Mouse (Mus musculus) heart, embryonic 12.5 days (tissue): ENCODE measurements around the gene Zcchc2. TPM values are rescaled to one million over a fixed set of nuclear protein-coding genes. Genes with fewer than 3 reads are reported as not detected.
A peak's percentile ranks its signal among the peaks of the same experiment; 100 is the strongest.

Experiments used
- ATAC-seq: fragments of 200-750 bp; cut with Nextera tagmentation; 2 replicates; pipeline ENCODE4 v1.8.0; 2017; ENCODE audit warnings: moderate TSS enrichment, moderate library complexity; ENCODE audit not compliant: insufficient number of reproducible peaks, low FRiP score
- H3K27ac ChIP-seq: fragments of 300-500 bp; sonication (generic); 2 replicates; pipeline ENCODE4 v1.5.1; 2016; ENCODE audit warnings: mild to moderate bottlenecking, moderate library complexity; ENCODE audit not compliant: poor library complexity, severe bottlenecking
- H3K27me3 ChIP-seq: fragments of 300-500 bp; sonication (generic); replicated peaks from 2 replicates; pipeline ENCODE4 v1.6.1; 2016; ENCODE audit warnings: mild to moderate bottlenecking, moderate library complexity
- H3K36me3 ChIP-seq: fragments of 300-500 bp; sonication (generic); 2 replicates; pipeline ENCODE4 v1.6.1; 2016; ENCODE audit warnings: mild to moderate bottlenecking, moderate library complexity
- H3K4me1 ChIP-seq: fragments of 300-500 bp; sonication (generic); replicated peaks from 2 replicates; pipeline ENCODE4 v1.6.1; 2016; ENCODE audit warnings: mild to moderate bottlenecking
- H3K4me2 ChIP-seq: fragments of 300-500 bp; sonication (generic); 2 replicates; pipeline ENCODE4 v1.6.1; 2016; ENCODE audit warnings: mild to moderate bottlenecking, moderate library complexity
- H3K4me3 ChIP-seq: fragments of 300-500 bp; sonication (generic); 2 replicates; pipeline ENCODE4 v1.5.1; 2016; ENCODE audit warnings: mild to moderate bottlenecking
- H3K9ac ChIP-seq: fragments of 300-500 bp; sonication (generic); 2 replicates; pipeline ENCODE4 v1.6.1; 2016; ENCODE audit warnings: mild to moderate bottlenecking, moderate library complexity
- H3K9me3 ChIP-seq: fragments of 300-500 bp; sonication (generic); replicated peaks from 2 replicates; pipeline ENCODE4 v1.6.1; 2016; ENCODE audit warnings: mild to moderate bottlenecking, moderate library complexity
- WGBS: fragments of 180-500 bp; shearing (Covaris S2); methylation state at CpG from one replicate; pipeline ENCODE4 v1.1.7; 2016; 5-methylcytosine and 5-hydroxymethylcytosine counted together
- polyA plus RNA-seq: library from polyadenylated mRNA; unstranded; fragments of >200 nt; fragmentation: Nextera tagmentation; extraction: Ambion mirVana; gene quantifications from 2 replicates; pipeline ENCODE4 v1.2.1, GENCODE M21; 2016

Zcchc2 gene
- polyA plus RNA-seq, 1 experiment from 2014 or later = 2.0 TPM

DNA sequence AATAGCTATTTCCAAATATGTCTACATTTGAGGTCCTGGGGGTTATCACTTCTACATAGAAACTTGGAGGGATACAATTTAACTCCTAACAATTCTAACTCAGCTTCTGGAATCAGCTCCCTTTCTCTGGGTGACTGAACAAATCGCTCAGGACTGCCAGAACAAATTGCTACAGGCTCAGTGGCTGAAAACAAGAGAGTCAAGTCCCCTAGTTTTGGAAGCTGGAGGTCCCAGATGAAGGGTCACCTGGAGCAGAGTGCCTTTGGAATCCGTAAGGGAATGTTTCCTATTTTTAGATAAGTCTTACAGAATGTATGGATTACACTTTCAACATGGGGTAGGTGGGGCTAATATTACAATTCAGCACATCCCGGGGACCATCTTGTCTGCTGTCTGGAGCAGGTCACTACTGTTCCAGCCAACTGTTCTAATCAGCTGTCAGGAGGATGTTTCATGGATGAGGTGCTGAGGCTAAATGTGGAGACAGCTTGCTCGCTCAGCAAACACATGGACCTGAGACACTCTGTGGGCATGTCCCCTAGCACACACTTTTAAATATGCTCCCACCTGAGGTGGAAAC lies 73.5 kb downstream of the Zcchc2 start:
- Histone ChIP-seq H3K4me3 (no peak overlapping the region), H3K9ac (no peak overlapping the region; the same call in 1 of the 2 replicates), H3K27ac (no peak overlapping the region), H3K27me3 (no peaks in the 10 kb centered on the region), H3K4me1 (peaks cover 14% of the 10 kb centered on the region), H3K4me2 (no peak overlapping the region), H3K36me3 (no peaks in the 10 kb centered on the region), H3K9me3 (no peaks in the 10 kb centered on the region)
- 50% methylated on average over 4 of the region's 4 CpGs for WGBS
- no peak for ATAC-seq

DNA sequence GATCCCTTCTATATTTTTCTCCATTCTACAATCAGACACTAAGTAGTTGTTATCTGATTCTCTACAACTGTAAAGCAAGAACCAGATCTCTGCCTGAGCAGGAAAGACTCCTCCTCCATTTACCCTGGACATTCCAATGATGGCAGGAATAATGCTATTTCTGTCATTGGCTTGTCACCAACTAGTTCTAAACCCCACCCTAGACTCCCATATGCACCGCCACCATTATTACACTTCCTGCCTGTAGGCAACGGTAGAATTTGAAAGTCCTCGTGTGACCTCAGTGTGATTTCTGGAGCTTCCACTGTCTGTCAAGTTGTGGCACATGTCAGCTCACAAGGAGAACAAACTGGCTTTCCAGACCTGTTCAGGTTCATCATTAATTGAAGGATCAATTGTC lies 74.1 kb downstream of the Zcchc2 start:
- Histone ChIP-seq H3K4me1 (peaks cover 14% of the 10 kb centered on the region), H3K9me3 (no peaks in the 10 kb centered on the region), H3K36me3 (no peaks in the 10 kb centered on the region), H3K9ac (no peak overlapping the region), H3K4me2 (no peak overlapping the region), H3K27ac (no peak overlapping the region), H3K4me3 (no peak overlapping the region), H3K27me3 (no peaks in the 10 kb centered on the region)
- 29% methylated on average over 3 of the region's 3 CpGs for WGBS
- ATAC-seq = no peak

DNA sequence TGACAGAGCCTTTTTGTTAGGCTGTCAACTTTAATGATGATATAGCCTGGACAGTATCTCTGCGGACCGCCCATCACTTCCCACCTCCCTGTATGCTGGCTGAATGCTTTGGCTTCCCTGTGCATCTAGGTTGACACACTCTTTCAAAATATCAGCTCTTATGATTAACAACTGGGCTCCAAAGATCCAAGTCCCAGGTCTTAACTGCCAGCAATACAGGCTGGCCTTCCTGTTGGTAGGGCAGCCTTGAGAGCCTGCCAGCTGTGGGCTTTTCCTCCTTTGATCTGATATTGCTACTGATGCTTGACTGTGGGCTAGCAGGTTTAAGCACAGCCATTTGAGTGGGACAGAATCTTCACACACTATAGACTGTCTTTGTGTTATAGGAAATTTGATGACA lies 74.5 kb downstream of the Zcchc2 start:
- WGBS = 96% methylated on average over 2 of the region's 2 CpGs
- no peaks in the 10 kb centered on the region for H3K36me3 ChIP-seq
- H3K27me3 ChIP-seq = no peaks in the 10 kb centered on the region
- no peak for ATAC-seq
- no peak overlapping the region for H3K27ac ChIP-seq
- no peak overlapping the region for H3K4me3 ChIP-seq
- no peak overlapping the region for H3K9ac ChIP-seq
- no peak overlapping the region for H3K4me2 ChIP-seq
- no peaks in the 10 kb centered on the region for H3K9me3 ChIP-seq
- peaks cover 14% of the 10 kb centered on the region for H3K4me1 ChIP-seq

DNA sequence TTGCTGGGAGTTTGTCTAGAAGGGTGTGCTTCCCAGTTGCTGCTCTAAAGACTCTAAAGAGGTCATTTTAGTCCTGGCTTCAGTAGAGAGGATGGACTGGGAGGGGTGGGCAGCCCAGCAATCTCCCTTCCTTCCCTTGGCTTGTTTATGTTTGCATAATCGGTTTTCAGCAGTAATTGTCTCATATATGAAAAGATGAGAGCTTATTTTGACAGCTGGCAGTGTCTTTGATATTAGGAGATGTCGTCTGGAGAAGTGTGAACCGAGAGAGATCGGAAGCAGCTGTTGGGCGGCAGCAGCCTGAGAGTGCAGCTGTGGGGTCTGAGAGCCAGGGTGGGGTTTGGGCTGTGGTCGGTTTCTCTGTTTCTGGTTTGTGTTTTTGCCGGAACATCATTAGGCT lies 75.5 kb downstream of the Zcchc2 start:
- ATAC-seq = no peak
- no peak overlapping the region for H3K4me3 ChIP-seq
- H3K4me2 ChIP-seq = no peak overlapping the region

DNA sequence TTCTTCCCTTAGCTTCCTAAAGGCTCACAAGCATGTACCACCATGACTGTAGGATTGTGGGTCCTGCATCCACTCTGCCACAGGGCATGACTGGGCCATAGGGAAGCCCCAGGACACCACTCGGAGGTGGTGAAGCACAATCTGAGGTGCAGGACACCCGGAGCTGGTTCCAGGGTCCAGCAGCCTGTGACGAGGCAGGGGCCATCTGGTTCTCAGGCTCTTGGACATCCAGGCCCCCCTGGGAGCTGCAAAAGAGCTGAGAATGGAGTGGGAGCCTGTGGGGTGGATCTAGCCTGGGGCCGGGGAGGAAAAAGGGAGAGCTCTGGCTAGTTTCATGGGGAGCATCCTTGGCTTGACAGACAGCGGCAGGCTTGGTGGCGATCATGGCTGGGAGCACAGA lies 77.1 kb downstream of the Zcchc2 start:
- 71% methylated on average over 6 of the region's 6 CpGs for WGBS
- H3K4me1 ChIP-seq = peaks cover 20% of the 10 kb centered on the region
- no peak overlapping the region for H3K9ac ChIP-seq
- no peak for ATAC-seq
- H3K4me2 ChIP-seq = no peak overlapping the region
- H3K27ac ChIP-seq = no peak overlapping the region
- no peaks in the 10 kb centered on the region for H3K9me3 ChIP-seq
- H3K4me3 ChIP-seq = no peak overlapping the region
- 0 out of 2 replicates have a peak, but pooled peaks cover 5% of the 10 kb centered on the region for H3K27me3 ChIP-seq
- no peaks in the 10 kb centered on the region for H3K36me3 ChIP-seq

More for the DNA sequence above, 75.5 kb downstream of the Zcchc2 start:
- H3K9ac ChIP-seq = no peak overlapping the region
- H3K27me3 ChIP-seq = 0 out of 2 replicates have a peak, but pooled peaks cover 2% of the 10 kb centered on the region
- H3K4me1 ChIP-seq = peaks cover 14% of the 10 kb centered on the region
- H3K27ac ChIP-seq = no peak overlapping the region
- no peaks in the 10 kb centered on the region for H3K9me3 ChIP-seq
- 36% methylated on average over 7 of the region's 7 CpGs for WGBS
- H3K36me3 ChIP-seq = no peaks in the 10 kb centered on the region

DNA sequence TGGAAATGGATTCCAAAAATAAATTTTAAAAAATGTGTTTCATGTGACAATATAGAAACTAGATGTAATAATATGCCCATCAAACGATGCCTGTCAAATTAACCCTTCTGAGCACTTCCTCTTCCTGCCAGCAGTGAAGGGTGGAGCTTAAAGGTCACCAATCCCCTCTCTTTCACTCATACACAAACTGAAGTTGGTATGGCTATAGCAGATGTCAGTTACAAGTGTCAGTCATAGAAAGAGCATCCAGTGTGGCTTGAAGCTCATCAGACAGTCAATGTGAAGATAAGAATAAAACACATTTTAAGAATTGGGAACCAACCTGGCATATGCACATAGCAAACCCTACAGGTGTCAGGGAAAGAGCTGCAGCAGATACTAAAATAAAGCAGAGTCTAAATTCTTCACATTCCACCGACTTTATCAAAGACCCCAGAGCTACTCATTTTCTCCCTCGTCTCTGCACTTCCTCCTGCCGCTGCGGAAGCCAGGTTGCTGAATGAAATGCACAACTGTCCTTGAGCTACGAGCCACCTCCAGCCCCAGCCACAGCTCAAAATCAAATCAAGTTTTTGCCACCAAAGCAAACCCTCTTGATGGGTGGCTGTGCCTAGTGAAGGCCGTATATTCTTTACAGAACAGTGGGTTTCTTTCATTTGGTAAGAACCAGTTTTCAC lies 79.8 kb downstream of the Zcchc2 start:
- H3K36me3 ChIP-seq = no peaks in the 10 kb centered on the region
- H3K9me3 ChIP-seq = no peaks in the 10 kb centered on the region
- no peak for ATAC-seq
- 0 out of 2 replicates have a peak, but pooled peaks cover 5% of the 10 kb centered on the region for H3K27me3 ChIP-seq
- no peak overlapping the region for H3K9ac ChIP-seq
- no peak overlapping the region for H3K27ac ChIP-seq
- H3K4me3 ChIP-seq = no peak overlapping the region
- no peak overlapping the region for H3K4me2 ChIP-seq
- peaks cover 6% of the 10 kb centered on the region for H3K4me1 ChIP-seq
- WGBS = 41% methylated on average over 7 of the region's 7 CpGs

DNA sequence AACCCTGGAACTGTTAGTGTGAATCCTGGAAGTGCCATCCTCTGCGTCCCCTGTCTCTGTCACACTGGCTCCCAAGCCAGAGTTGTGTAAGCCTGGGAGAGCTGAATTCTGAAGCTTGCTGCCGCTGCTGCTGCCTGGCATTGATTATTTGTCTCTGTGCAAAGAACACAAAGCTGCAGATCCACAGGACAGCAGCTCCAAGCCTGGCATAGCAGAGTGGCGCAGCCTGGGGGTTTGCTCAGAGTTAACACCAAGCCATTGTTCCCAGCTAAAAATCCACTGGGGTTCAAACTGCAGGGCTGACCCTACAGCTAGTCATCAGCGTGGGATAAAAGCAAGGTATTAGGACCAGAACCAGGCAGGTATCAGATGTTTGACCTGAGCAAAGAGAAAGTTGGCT lies 80.6 kb downstream of the Zcchc2 start:
- 62% methylated on average over 4 of the region's 4 CpGs for WGBS
- ATAC-seq = no peak

DNA sequence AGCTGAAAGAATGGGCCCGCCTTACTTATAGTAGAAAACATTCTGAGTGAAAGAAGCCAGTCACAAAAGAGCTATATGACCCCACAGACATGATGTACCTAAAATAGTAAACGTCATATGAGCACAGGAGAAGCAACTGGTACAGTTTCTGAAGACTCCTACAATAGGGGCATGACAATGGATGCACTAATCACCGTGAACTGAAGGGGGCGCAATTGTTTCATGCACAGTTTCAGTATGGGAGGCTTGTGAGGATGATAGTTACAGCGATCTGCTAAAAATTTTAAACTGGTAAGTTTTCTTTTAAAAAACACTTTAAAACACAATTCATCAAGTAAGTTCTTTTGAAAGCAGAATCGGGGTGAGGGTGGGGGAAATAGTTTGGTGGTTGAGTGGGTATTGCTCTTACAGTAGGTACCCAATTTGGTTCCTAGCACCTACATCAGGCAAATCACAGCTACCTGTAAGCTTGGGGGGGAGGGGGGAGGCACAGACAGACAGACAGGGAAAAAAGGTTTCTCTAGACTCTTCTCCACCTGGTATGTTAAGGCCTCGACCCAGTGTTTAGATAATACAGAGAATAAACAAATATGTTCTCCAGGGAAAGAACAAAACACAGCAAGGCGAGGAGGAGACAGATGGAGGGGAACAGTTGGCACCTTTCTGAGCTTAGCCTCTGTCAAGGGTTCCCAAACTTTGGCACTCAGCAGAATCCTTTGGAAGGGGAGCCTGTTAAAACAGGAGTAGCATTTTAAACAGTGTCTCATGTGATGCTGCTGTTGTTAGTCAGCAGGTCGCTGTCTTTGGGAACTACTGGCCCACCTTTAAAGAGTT lies 81.2 kb downstream of the Zcchc2 start:
- Histone ChIP-seq H3K27me3 (0 out of 2 replicates have a peak, but pooled peaks cover 5% of the 10 kb centered on the region), H3K9me3 (no peaks in the 10 kb centered on the region), H3K9ac (peak overlapping the region; percentile 43; the same call in 1 of the 2 replicates), H3K4me1 (peaks cover 6% of the 10 kb centered on the region; the same call in 1 of the 2 replicates), H3K27ac (no peak overlapping the region), H3K36me3 (no peaks in the 10 kb centered on the region), H3K4me2 (peak overlapping the region; percentile 53), H3K4me3 (peak overlapping the region; percentile 14)
- no peak; the same call in 1 of the 2 replicates for ATAC-seq
- WGBS = 21% methylated on average over 9 of the region's 9 CpGs

More for the DNA sequence above, 80.6 kb downstream of the Zcchc2 start:
- 0 out of 2 replicates have a peak, but pooled peaks cover 5% of the 10 kb centered on the region for H3K27me3 ChIP-seq
- no peak overlapping the region for H3K27ac ChIP-seq
- no peaks in the 10 kb centered on the region for H3K9me3 ChIP-seq
- no peak overlapping the region for H3K9ac ChIP-seq
- H3K4me3 ChIP-seq = no peak overlapping the region
- no peaks in the 10 kb centered on the region for H3K36me3 ChIP-seq
- peaks cover 6% of the 10 kb centered on the region; the same call in 1 of the 2 replicates for H3K4me1 ChIP-seq
- H3K4me2 ChIP-seq = no peak overlapping the region

DNA sequence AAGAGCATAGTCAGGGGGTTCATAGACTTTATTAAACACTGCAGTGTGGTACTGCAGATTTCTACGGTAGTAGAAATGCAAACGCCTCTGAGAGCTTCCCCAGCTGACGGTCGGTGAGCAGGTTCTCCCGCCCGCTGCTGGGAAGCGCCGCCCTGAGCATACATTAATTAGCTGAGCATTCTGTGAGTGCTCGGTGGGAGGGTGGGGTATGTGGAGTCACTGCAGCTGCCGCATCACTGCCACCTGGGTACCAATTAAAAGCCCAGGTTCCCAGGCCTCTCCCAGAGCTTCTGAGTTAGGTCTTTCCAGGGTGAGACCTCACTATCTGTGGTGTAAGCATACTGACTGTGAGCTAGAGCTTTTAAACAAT lies 81.8 kb downstream of the Zcchc2 start:
- peak overlapping the region; percentile 43; the same call in 1 of the 2 replicates for H3K9ac ChIP-seq
- no peaks in the 10 kb centered on the region for H3K9me3 ChIP-seq
- H3K36me3 ChIP-seq = no peaks in the 10 kb centered on the region
- WGBS = 6% methylated on average over 10 of the region's 10 CpGs
- H3K27ac ChIP-seq = no peak overlapping the region
- 0 out of 2 replicates have a peak, but pooled peaks cover 5% of the 10 kb centered on the region for H3K27me3 ChIP-seq
- H3K4me3 ChIP-seq = peak overlapping the region; percentile 14
- ATAC-seq = no peak
- H3K4me2 ChIP-seq = peak overlapping the region; percentile 53
- H3K4me1 ChIP-seq = peaks cover 6% of the 10 kb centered on the region; the same call in 1 of the 2 replicates

DNA sequence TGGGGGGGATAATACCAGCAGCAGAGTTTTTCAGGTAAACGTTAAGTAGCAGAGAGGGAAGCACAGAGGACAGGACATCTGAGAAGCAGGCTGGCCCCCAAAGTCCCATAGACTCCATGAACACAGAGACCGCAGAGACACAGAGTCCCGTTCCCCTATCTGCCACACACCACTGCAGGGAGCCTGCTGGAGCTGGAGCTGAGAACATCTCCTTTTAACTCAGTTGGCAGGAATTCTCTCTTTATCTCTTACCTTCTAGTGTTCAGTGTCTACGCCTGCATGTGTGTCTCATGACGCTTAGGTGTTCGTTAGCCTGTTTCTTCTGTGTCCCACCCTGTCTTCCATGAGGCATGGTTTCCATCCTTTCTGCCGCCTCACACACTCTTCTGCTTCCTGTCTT lies 83.0 kb downstream of the Zcchc2 start:
- 49% methylated on average over 7 of the region's 7 CpGs for WGBS
- no peaks in the 10 kb centered on the region for H3K9me3 ChIP-seq
- H3K4me2 ChIP-seq = no peak overlapping the region
- no peak overlapping the region for H3K27ac ChIP-seq
- H3K9ac ChIP-seq = no peak overlapping the region
- no peaks in the 10 kb centered on the region for H3K36me3 ChIP-seq
- H3K4me1 ChIP-seq = peaks cover 6% of the 10 kb centered on the region; the same call in 1 of the 2 replicates
- no peak for ATAC-seq
- H3K4me3 ChIP-seq = no peak overlapping the region
- 0 out of 2 replicates have a peak, but pooled peaks cover 5% of the 10 kb centered on the region for H3K27me3 ChIP-seq

DNA sequence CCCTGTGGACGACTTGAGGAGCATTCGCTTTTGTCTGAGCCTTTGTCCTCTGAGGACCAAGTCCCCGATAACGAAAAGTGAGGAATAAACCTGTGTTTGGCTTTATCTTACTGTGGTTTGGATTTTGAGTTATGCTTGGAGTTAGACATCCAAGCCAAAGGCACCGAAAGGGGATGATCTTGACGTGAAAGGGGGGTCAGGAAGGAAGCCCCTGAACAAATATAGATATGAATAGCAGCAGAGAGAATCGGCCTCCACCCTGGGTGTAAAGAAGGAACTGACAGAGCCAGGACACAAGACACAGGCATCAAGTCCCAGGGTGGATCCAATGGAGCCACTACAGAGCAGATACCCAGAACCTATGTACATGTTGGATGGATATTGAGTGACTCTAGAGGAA lies 83.9 kb downstream of the Zcchc2 start:
- no peaks in the 10 kb centered on the region for H3K9me3 ChIP-seq
- peaks cover 6% of the 10 kb centered on the region; the same call in 1 of the 2 replicates for H3K4me1 ChIP-seq
- no peak for ATAC-seq
- 0 out of 2 replicates have a peak, but pooled peaks cover 5% of the 10 kb centered on the region for H3K27me3 ChIP-seq
- no peak overlapping the region for H3K4me3 ChIP-seq
- H3K27ac ChIP-seq = no peak overlapping the region
- no peak overlapping the region for H3K4me2 ChIP-seq
- H3K9ac ChIP-seq = no peak overlapping the region
- no peaks in the 10 kb centered on the region for H3K36me3 ChIP-seq
- 59% methylated on average over 7 of the region's 7 CpGs for WGBS
